Mouse (Mus musculus) intestine, embryonic 14.5 days (tissue): ENCODE data around the gene Trit1. TPM values are rescaled to one million over a fixed set of nuclear protein-coding genes. Genes with fewer than 3 reads are reported as not detected.

Source experiments
- ATAC-seq: fragments of 200-750 bp; cut with Nextera tagmentation; replicated peaks from 2 replicates; pipeline ENCODE4 v1.8.0; 2017; ENCODE audit warnings: low read depth, moderate number of reproducible peaks, moderate TSS enrichment, moderate library complexity; ENCODE audit not compliant: low FRiP score, low TSS enrichment
- DNase-seq: peaks from one replicate; pipeline ENCODE4 v3.0.0-alpha.2; 2018; ENCODE audit warnings: low spot score
- H3K27ac ChIP-seq: fragments of 300-500 bp; sonication (generic); 2 replicates; pipeline ENCODE4 v1.5.1; 2014; ENCODE audit warnings: low read depth, mild to moderate bottlenecking, control low read depth
- H3K27me3 ChIP-seq: fragments of 300-500 bp; sonication (generic); replicated peaks from 2 replicates; pipeline ENCODE4 v1.6.1; 2014; ENCODE audit warnings: low read length, control low read depth; ENCODE audit not compliant: control insufficient read depth, insufficient read depth
- H3K36me3 ChIP-seq: fragments of 300-500 bp; sonication (generic); 2 replicates; pipeline ENCODE4 v1.6.1; 2014; ENCODE audit warnings: low read length, control low read depth; ENCODE audit not compliant: control insufficient read depth, insufficient read depth
- H3K4me1 ChIP-seq: fragments of 300-500 bp; sonication (generic); replicated peaks from 2 replicates; pipeline ENCODE4 v1.6.1; 2014; ENCODE audit warnings: low read length, control low read depth, mixed read lengths; ENCODE audit not compliant: control insufficient read depth, insufficient read depth
- H3K4me2 ChIP-seq: fragments of 300-500 bp; sonication (generic); 2 replicates; pipeline ENCODE4 v1.6.1; 2014; ENCODE audit warnings: low read length
- H3K4me3 ChIP-seq: fragments of 300-500 bp; sonication (generic); 2 replicates; pipeline ENCODE4 v1.5.1; 2014; ENCODE audit warnings: low read depth, low read length, control low read depth, mixed read lengths
- H3K9ac ChIP-seq: fragments of 300-500 bp; sonication (generic); 2 replicates; pipeline ENCODE4 v1.6.1; 2014; ENCODE audit warnings: mild to moderate bottlenecking, low read length
- H3K9me3 ChIP-seq: fragments of 300-500 bp; sonication (generic); 2 replicates; pipeline ENCODE4 v1.6.1; 2016; ENCODE audit warnings: low read length, control low read depth; ENCODE audit not compliant: control insufficient read depth
- WGBS: fragments of 180-500 bp; shearing (Covaris S2); extraction: QIAGEN DNeasy Blood & Tissue Kit; methylation state at CpG from one replicate; pipeline ENCODE4 v1.1.7; 2014; 5-methylcytosine and 5-hydroxymethylcytosine counted together
- polyA plus RNA-seq: library from polyadenylated mRNA; unstranded; fragments of >200 nt; fragmentation: Nextera tagmentation; extraction: Ambion mirVana; gene quantifications from 2 replicates; pipeline ENCODE4 v1.2.1, GENCODE M21; 2014

The Trit1 gene
- polyA plus RNA-seq, 1 experiment from 2014 or later, result 18.0 TPM

- ATAC-seq, result no peak
These were observed 9.0 kb downstream of the Trit1 start for GRCm38 (mm10) chr4:123025418-123025817.

GRCm38 (mm10) chr4:123026161-123026560 lies 9.8 kb downstream of the Trit1 start:
- H3K4me2 ChIP-seq, result no peak overlapping the region
- H3K27ac ChIP-seq, result no peak overlapping the region
- DNase-seq (no peak), ATAC-seq (no peak)
- peaks cover 38% of the 10 kb centered on the region for H3K36me3 ChIP-seq
- no peaks in the 10 kb centered on the region for H3K4me1 ChIP-seq
- 95% methylated on average over 13 of the region's 13 CpGs for WGBS
- H3K27me3 ChIP-seq, result no peaks in the 10 kb centered on the region
- H3K4me3 ChIP-seq, result no peak overlapping the region
- no peak overlapping the region for H3K9ac ChIP-seq
- no peaks in the 10 kb centered on the region for H3K9me3 ChIP-seq

More at GRCm38 (mm10) chr4:123025418-123025817, 9.0 kb downstream of the Trit1 start:
- WGBS, result 72% methylated on average over 2 of the region's 2 CpGs
- DNase-seq, result no peak
- Histone ChIP-seq H3K4me2 (no peak overlapping the region), H3K36me3 (peaks cover 34% of the 10 kb centered on the region), H3K27me3 (no peaks in the 10 kb centered on the region), H3K27ac (no peak overlapping the region), H3K4me3 (no peak overlapping the region), H3K9me3 (no peaks in the 10 kb centered on the region), H3K9ac (no peak overlapping the region), H3K4me1 (no peaks in the 10 kb centered on the region)

- no peak overlapping the region for H3K4me3 ChIP-seq
- H3K4me1 ChIP-seq, result no peaks in the 10 kb centered on the region
- H3K36me3 ChIP-seq, result peaks cover 42% of the 10 kb centered on the region
- H3K9me3 ChIP-seq, result no peaks in the 10 kb centered on the region
- no peak for DNase-seq
- ATAC-seq, result no peak
- no peak overlapping the region for H3K27ac ChIP-seq
- no peaks in the 10 kb centered on the region for H3K27me3 ChIP-seq
- WGBS, result 83% methylated on average over 4 of the region's 4 CpGs
- no peak overlapping the region for H3K4me2 ChIP-seq
- no peak overlapping the region for H3K9ac ChIP-seq
These were observed 10.2 kb downstream of the Trit1 start for GRCm38 (mm10) chr4:123026597-123026996.

GRCm38 (mm10) chr4:123034841-123035240 lies 18.4 kb downstream of the Trit1 start:
- no peaks in the 10 kb centered on the region for H3K9me3 ChIP-seq
- WGBS, result 82% methylated on average over 2 of the region's 2 CpGs
- H3K27me3 ChIP-seq, result no peaks in the 10 kb centered on the region
- ATAC-seq, result no peak
- H3K4me2 ChIP-seq, result no peak overlapping the region
- H3K4me1 ChIP-seq, result peaks cover 5% of the 10 kb centered on the region; the same call in 1 of the 2 replicates
- H3K9ac ChIP-seq, result no peak overlapping the region
- no peak overlapping the region for H3K27ac ChIP-seq
- no peak for DNase-seq
- no peak overlapping the region for H3K4me3 ChIP-seq
- peaks cover 40% of the 10 kb centered on the region for H3K36me3 ChIP-seq

GRCm38 (mm10) chr4:123035636-123036035 lies 19.2 kb downstream of the Trit1 start:
- no peak for ATAC-seq
- Histone ChIP-seq H3K4me3 (no peak overlapping the region), H3K27ac (no peak overlapping the region), H3K9me3 (no peaks in the 10 kb centered on the region), H3K4me1 (peaks cover 5% of the 10 kb centered on the region; the same call in 1 of the 2 replicates), H3K27me3 (no peaks in the 10 kb centered on the region), H3K4me2 (no peak overlapping the region), H3K9ac (no peak overlapping the region), H3K36me3 (peaks cover 47% of the 10 kb centered on the region)
- no peak for DNase-seq
- WGBS, result 93% methylated on average over 2 of the region's 2 CpGs

- H3K4me1 ChIP-seq, result peaks cover 5% of the 10 kb centered on the region; the same call in 1 of the 2 replicates
- H3K27ac ChIP-seq, result no peak overlapping the region
- WGBS, result 30% methylated on average over 3 of the region's 3 CpGs
These were observed 20.3 kb downstream of the Trit1 start for GRCm38 (mm10) chr4:123036710-123037109.

GRCm38 (mm10) chr4:123041131-123041530 lies 24.7 kb downstream of the Trit1 start:
- 89% methylated on average over 6 of the region's 6 CpGs for WGBS
- no peak overlapping the region for H3K9ac ChIP-seq
- peaks cover 5% of the 10 kb centered on the region; the same call in 1 of the 2 replicates for H3K4me1 ChIP-seq
- no peaks in the 10 kb centered on the region for H3K9me3 ChIP-seq
- no peak overlapping the region for H3K27ac ChIP-seq
- ATAC-seq (no peak), DNase-seq (no peak)
- no peaks in the 10 kb centered on the region for H3K27me3 ChIP-seq
- H3K4me3 ChIP-seq, result no peak overlapping the region
- H3K36me3 ChIP-seq, result peaks cover 56% of the 10 kb centered on the region
- H3K4me2 ChIP-seq, result no peak overlapping the region

More at GRCm38 (mm10) chr4:123036710-123037109, 20.3 kb downstream of the Trit1 start:
- Histone ChIP-seq H3K4me3 (no peak overlapping the region), H3K4me2 (no peak overlapping the region), H3K9ac (no peak overlapping the region), H3K9me3 (no peaks in the 10 kb centered on the region), H3K27me3 (no peaks in the 10 kb centered on the region), H3K36me3 (peaks cover 43% of the 10 kb centered on the region)
- ATAC-seq (no peak), DNase-seq (no peak)

- no peaks in the 10 kb centered on the region for H3K9me3 ChIP-seq
- H3K9ac ChIP-seq, result no peak overlapping the region
- H3K27me3 ChIP-seq, result no peaks in the 10 kb centered on the region
- peaks cover 68% of the 10 kb centered on the region for H3K36me3 ChIP-seq
- DNase-seq, result no peak
- H3K4me1 ChIP-seq, result no peaks in the 10 kb centered on the region
- H3K4me2 ChIP-seq, result no peak overlapping the region
- H3K4me3 ChIP-seq, result no peak overlapping the region
- WGBS, result 91% methylated on average over 1 of the region's 1 CpGs
- ATAC-seq, result no peak
- no peak overlapping the region for H3K27ac ChIP-seq
These were observed 27.5 kb downstream of the Trit1 start for GRCm38 (mm10) chr4:123043858-123044257.

GRCm38 (mm10) chr4:123044842-123045241 lies 28.4 kb downstream of the Trit1 start:
- no peaks in the 10 kb centered on the region for H3K27me3 ChIP-seq
- no peak overlapping the region for H3K4me2 ChIP-seq
- H3K4me3 ChIP-seq, result no peak overlapping the region
- H3K9me3 ChIP-seq, result no peaks in the 10 kb centered on the region
- 90% methylated on average over 4 of the region's 4 CpGs for WGBS
- peaks cover 68% of the 10 kb centered on the region for H3K36me3 ChIP-seq
- ATAC-seq (no peak), DNase-seq (no peak)
- no peak overlapping the region for H3K27ac ChIP-seq
- H3K9ac ChIP-seq, result no peak overlapping the region
- peaks cover under 1% of the 10 kb centered on the region; the same call in 1 of the 2 replicates for H3K4me1 ChIP-seq
